Mouse (Mus musculus) lung, postnatal 0 days (tissue): ENCODE results near the gene Gm11627.

Experiments
- CTCF ChIP-seq: IDR thresholded peaks from 2 replicates; pipeline ENCODE4 v1.5.1; 2016; ENCODE audit warnings: antibody characterized with exemption, mild to moderate bottlenecking
- EP300 ChIP-seq: IDR thresholded peaks from 2 replicates; pipeline ENCODE4 v1.6.1; 2016; ENCODE audit warnings: antibody characterized with exemption, mild to moderate bottlenecking, control low read depth

DNA sequence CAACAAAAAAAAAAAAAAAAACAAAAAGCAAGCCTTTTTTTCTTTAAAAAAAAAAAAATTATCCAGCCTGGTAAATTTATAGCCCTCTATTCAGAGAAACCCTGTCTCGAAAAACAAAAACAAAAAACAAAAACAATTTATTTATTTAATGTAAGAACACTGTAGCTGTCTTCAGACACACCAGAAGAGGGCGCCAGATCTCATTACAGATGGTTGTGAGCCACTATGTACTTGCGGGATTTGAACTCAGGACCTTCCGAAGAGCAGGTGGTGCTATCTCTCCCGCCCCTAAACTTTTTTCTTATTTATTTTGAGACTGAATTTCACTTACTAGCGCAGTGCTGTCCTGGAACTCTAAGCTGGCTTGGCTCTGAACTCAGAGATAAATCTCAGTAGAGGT lies 12.1 kb downstream of the Gm11627 start:
- TF ChIP-seq CTCF, result 0 out of 2 replicates have a peak, but pooled peaks have one; percentile 9
- TF ChIP-seq EP300, result no peak
